Mouse (Mus musculus) cerebellum, adult 8-10 months (tissue): Measurements from ENCODE around the gene Rpl37.

Experiments used
- DNase-seq: peaks from one replicate; pipeline ENCODE4 v3.0.0; 2022

Gene Rpl37

DNA sequence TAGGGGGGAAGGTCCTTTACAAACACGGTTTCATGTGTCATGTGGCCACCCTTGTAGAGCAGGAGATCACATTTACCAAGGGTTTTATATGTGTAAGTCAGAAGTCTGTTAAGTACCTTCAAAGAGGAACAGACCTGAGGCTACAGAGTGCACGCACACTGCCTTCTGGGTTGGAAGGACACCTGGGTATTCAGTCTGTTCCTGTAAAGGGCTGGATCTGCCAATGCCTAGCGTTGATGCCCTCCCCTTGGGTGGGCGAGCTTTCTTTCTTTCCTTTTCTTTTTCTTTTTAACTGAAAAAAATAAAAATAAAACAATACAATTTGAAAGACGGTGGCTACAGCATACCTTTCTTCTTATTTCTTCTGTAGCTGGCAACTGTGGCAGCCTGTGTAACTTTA, 38.6 kb downstream of the Rpl37 start:
- DNase-seq = no peak

DNA sequence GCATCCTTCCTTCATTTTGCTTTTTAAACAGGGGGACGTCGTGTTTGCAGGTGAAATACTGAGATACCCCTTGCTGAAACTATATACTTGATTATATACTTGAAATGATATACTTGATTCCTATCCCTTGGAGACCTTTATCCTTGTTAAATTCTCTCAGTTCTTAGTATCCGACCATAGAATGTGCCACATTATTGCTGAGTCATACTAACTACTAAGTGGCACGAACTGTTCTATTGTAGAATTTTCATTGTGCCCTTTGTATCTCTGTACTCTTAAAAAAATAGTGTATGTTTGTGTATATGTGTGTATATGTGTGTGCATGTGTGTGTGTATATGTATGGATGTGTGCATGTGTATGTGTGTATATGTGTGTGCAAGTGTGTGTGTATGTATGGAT, 39.9 kb downstream of the Rpl37 start:
- DNase-seq = no peak

DNA sequence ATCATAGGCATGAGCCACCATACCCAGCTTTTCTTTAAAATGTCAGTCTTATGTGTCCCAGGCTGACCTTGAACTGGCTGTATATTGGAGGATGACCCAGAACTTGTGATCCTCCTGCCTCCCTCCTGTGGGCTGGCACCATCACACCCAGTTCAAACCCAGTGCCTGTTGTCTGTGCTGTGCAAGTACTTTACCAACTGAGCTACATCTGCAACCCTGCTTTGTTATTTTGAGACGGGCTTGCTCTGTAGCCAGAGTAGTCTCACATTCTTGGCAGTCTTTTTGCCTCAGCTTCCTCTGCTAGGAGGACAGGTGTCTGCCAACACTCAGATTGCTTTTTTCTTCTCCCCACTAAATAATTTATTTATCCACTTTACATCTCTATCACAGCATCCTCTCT, 40.9 kb downstream of the Rpl37 start:
- DNase-seq = no peak

DNA sequence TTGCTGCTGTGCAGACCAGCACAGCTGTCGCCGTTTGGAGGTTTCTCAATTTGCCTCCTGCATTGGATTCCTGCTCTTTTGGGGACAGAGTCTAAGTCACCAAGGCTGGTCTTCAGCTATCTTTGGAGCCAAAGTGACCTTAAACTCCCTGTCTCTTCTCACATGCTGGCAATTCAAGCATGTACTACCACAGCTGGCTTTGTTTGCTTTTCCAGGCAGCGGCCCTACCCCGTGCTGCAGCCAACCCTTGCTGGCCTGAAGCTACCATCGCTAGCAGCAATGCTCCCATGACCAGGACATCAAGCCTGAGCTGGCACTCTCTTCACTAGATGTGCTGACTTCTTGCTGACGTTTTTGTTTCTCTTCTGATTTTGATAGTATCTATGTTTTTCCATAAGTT, 42.4 kb downstream of the Rpl37 start:
- DNase-seq = no peak

DNA sequence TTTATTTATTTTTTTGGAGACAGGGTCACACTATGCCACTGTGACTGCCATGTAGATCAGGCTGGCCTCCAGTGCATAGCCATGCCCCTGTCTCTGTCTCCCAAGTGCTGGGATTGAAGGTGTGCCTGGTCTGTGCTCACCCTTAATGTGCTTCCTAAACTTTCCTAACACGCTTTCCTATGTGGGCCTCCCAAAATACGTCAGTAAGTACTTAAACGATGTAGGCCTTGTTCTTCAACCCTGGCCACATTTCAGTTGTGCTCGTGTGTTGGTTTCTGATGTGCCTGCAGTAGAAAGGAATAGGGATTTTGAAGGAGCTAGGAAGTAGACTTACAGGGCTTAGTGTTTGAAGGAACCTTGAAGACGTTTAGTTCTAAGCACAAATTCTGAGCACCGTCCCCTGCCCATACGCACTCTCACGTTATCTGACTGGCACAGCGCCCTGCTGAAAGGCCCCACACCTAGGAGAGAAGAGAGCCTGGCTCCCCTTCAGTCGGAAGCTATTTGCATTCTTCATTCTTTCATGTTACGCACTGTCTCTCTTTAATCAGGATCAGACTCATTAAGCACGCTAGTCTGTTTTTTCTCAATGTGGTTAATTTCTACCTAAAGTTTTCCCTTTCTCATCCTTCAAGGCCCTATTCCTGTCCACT, 48.8 kb downstream of the Rpl37 start:
- no peak for DNase-seq
